Mouse (Mus musculus) thymus, postnatal 10 days (tissue): ENCODE results near the gene A4gnt.
A peak's percentile ranks its signal among the peaks of the same experiment; 100 is the strongest.
"Not testable (repeated sequence)": the region's sequence is repeated elsewhere in the genome, so short reads cannot be mapped to it uniquely, and the experiment has no call there.

Source experiments
- DNase-seq, 2 experiments: peaks; one replicate each; pipeline ENCODE4 v3.0.0; 2021; ENCODE audit warnings: low spot score in 2 of 2

The A4gnt gene

DNA sequence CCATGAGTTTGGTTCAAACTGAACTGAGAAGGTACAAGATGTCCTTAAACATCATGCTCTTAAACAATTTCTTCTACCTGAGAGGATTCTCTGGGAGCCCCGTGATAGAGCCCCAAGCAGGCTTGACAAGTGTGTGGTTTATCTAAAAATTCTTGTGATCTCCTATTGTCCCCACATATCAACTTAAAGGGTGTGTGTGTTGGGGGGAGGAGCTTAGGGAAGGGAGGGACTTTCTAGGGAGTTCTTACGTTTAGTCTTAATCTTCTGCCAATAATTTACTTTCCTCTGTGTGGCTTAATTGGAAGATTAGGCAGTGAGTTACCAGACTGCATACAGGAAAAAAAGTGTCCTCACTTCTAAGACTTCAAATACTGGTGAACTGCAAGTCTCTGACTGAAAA lies at the start of gene A4gnt:
A4gnt (plus strand) TSS at position 301 of the 400 bp plus-strand sequence.
- DNase-seq = no peak

DNA sequence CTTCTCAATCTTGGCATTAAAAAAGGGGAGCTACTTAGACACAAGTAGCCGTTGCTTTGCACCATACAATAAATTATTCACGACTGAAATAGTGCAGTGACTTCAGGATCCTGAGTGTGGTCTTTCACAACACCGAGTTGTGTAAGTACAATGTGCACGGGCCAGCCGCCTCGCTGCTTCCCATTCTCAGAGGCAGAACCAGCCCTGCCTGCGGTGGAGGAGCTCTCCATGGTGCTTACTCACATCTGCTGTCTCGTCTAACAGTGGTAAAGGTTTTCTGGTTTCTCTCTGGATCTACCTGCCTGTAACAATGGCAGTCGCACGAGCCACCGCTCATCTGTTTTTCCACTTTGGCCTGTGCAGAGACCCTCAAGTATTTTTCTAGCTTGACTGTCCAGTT lies 48.6 kb upstream of the A4gnt start:
- DNase-seq = peak; percentile 20 to 65

DNA sequence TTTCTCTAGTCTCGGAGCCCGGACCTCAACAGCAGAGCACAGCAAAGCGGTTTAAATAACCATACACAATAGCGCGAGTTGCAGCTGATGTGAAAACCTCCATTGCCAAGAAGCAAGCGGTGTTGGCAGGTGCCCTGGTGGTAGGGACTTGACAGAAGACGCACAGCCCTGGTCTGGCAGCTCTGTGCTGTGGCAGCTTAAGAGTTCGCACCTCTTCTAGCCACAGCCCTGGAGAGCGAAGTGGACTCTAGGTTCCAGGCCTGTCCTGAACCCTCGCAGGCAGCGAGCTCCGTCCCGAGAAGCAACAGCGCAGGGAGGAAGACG lies 44.3 kb upstream of the A4gnt start:
- no peak for DNase-seq

DNA sequence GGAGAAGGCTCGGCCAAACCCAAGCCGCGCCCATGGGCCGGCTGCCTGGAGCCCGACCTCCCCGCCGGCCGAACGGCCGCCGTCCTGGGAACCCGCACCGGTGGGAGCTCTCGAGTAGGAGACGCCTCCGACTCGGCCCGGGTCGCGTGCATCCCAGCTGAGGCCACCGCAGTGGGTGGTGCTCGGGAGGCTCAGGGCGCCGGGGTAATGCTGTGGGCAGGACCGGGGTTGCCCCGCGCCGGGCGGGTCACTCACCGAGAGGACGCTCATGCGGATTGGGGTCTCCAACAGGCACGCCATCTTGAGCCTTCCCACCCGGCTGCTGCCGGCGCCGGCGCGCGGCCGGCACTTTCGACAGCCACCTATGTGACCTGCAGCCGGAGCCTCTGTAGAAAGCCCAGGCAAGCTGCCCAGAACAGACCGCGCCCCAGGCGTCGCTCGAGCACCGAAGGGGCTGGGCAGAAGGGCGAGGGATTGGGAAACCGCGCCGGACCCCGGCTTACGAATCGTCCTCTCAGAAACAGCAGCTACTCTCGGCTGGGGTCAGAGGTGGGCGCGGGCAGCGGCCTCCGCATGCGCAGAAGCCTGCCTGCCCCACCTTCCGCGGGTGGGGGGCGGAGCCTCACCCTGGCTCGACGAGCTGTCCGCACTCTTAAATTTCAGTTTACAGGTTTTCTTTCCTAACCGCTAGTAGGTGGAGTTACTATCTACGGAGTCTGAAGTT lies 43.8 kb upstream of the A4gnt start, which contains the start of gene Armc8:
Armc8 (minus strand) TSS at position 553 of the 724 bp plus-strand sequence.
- DNase-seq = peak; percentile 88 to 91

DNA sequence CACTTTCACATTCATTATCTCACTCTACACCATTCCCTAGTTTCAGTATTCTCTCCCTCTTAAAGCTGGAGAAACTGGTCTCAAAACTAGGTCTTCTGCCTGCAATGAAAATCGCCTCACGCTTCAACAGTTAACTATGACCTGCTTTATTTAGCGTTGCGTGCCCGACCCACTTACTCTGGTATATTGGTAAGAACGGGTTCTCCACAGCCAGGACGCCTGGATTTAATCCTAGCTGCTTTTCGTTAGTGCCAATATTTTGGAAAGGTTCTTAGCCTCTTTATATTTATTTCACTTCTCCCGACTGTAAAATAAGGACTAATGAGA lies 43.3 kb upstream of the A4gnt start:
- no peak for DNase-seq

DNA sequence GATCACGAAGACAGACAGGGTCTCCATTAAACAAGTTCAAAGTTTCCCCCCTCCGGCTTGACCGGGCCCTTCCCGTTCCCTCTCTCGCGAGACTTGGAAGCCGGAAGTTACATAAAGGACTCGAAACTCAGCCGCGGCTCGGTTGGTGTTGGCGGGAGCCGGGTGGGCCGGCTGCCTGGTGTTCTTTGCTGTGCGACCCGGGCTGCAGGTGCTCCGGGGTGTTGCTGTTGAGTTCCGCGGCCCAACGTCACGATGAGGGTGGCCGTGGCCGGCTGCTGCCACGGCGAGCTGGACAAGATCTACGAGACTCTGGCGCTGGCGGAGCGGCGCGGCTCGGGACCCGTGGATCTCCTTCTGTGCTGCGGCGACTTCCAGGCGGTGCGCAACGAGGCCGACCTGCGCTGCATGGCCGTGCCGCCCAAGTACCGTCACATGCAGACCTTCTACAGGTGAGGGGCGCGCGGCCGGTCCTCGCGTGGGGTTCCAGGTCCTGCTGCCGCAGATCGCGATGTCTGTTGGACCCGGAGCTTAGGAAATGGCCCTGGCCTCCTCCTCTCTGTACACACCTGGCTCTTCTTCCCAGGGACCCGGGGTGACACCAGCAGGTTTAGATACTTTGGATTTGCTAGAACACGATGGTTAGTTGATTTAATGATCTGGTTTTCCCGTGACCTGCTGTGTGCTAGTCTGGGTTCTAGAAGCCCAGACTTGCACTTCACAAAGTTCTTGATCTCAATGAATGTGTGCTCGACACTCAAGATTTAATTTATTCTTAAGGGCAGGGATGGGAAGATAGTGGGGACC lies 36.4 kb upstream of the A4gnt start, which contains the start of gene Dbr1:
Dbr1 (plus strand) TSS at position 123 of the 804 bp plus-strand sequence.
- peak; percentile 87 to 93 for DNase-seq

DNA sequence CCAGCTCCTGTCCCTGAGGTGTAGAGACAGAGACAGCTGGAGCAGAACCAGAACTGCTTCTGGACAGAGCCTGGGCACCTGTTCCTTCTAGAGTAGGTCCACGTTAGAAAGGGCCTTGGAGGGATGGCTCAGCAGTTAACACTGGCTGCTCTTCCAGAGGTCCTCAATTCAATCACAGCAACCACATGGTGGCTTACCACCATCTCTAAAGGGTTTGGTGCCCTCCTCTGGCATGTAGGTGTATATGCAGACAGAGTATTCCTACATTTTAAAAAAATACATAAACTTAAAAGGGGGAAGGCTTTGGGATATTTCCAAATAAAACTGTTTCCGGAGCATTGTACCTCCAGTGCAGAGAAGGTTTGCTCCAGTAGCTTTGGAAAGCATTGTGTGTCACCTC lies 31.6 kb upstream of the A4gnt start:
- DNase-seq = peak in 1 of 2 experiments; percentile 37

DNA sequence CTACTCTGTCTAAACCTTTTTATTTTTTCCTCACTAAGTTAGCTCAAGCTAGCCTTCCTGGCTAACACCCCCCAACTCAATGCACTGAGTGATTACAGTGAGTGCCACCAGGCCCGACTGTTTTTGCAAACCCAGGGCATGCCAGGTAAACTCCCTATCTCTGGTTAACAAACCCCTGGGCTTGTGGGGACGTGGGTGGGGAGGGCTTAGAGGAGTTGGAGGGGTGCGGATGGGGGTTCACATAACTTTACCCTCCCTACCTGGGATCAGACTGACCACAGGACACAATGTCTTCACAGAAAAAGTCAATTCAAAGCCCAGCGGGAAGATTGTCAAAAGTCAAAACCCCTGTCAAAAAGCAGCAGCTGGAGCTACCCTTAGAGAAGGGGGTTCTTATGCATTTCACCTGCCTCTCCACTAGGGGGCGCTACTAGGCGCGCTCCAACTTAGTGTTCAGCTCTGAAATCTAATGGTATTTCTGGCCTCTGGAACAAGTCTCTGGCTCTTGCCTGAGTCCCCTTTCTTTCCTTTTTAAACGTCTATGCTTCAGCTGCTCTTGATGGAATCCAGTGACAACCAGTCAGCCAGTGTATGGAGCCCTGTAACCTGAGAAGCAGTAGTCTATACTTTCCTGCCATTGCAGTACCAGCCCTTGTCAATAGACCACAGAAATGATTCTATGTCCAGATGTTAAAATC lies 24.6 kb upstream of the A4gnt start:
- peak in 1 of 2 experiments; percentile 50 for DNase-seq

DNA sequence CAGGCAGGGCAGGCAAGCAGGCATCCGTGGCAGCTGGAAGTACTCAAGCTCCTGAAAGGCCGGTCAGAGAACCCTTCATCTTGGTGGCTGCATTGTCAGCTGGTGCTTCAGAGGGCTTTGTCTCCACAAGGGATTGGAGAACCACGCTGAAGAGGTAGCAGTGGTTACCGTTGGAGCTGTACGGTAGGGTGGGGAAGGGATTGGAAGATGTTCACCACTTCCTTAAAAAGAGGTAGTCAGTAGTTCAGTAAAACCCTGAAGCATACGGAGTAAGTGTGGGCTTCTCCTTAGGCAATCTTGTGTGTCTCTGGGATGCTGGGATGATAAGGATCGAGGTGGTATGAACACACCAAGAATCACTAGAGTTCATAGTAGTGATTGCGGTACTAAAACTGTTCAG lies 21.2 kb upstream of the A4gnt start:
- no peak for DNase-seq

DNA sequence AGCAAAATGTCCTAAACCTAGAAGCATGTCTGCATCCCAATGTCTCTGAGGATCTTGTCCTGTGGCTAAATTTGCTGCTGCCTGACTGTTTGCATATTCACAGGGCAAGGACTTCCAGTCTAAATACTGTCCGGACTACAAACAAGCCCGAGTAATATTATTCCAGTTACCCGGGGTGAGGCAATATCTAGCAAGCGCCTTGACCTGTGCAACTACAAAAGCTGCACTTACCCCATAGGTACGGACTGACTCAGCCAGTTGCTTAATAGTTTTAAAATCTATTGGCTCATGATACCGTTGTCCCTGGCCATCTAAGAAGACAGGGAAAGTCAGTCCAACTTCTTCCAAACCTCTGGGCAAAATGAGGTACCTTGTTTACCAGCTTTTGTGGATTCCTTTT lies 13.2 kb upstream of the A4gnt start:
- not testable (repeated sequence) for DNase-seq

DNA sequence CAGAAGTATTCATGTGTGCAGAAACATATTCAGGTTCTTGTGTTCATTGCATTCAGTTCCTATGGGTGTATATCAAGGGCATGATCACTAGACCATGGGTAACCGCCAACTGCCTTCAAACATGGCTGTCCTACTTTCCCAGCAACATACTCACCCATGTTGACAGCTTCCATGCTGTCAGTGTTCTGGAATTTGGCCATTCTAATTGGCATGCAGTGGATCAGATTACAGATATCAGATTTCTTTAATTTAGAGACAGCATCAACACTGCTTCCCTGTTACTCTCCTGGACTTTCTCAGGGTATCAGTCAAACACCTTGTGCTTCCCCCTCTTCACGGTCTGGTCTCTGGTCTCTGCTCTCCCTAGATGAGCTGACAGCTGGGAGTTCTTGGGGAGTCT lies 8.7 kb upstream of the A4gnt start:
- no peak for DNase-seq

DNA sequence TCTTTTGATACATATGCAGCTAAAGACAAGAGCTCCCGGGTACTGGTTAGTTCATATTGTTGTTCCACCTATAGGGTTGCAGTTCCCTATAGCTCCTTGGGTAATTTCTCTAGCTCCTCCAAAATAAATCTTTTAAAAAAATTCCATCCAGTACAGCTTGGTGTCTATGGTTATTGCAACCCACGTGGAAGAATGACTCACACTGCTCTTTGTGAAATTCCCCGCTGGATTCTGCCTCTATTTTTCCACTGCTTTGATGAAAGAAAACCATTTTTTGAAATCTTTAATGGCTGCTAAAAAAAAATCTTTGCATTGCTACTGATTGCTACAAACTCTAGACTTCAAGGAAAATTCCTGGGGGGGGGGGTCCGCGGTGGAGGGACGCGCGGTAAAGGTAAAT lies 7.4 kb downstream of the A4gnt start:
- no peak for DNase-seq

DNA sequence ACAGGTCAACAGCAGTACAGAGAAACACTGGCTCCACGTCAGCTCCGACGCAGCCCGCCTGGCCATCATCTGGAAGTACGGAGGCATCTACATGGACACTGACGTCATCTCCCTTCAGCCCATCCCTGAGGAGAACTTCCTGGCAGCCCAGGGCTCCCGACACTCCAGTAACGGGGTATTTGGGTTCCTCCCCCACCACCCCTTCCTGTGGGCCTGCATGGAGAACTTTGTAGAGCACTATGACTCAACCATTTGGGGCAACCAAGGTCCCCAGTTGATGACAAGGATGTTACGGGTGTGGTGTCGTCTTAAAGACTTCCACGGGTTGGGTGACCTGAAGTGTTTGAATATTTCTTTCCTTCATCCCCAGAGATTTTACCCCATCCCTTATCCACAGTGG lies 7.9 kb downstream of the A4gnt start:
- DNase-seq = no peak

DNA sequence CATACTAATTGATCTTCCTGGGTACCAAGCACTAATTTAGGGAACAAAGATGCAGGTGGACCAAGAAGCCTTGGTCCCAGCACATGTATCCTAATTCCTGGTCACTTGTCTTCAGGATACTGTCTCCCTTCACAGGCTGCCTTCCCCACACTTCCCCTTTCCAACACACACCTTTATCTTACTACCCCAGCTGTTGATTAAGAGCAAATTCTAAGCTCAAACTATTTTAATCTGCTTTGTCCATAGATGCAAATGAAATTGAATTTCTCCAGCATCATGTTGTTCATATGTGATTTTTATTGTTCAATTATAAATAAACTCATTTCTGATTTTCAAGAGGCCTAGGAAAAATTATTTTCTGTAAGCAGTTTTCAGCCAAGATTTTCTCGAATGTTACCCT lies 9.7 kb downstream of the A4gnt start:
- no peak for DNase-seq

DNA sequence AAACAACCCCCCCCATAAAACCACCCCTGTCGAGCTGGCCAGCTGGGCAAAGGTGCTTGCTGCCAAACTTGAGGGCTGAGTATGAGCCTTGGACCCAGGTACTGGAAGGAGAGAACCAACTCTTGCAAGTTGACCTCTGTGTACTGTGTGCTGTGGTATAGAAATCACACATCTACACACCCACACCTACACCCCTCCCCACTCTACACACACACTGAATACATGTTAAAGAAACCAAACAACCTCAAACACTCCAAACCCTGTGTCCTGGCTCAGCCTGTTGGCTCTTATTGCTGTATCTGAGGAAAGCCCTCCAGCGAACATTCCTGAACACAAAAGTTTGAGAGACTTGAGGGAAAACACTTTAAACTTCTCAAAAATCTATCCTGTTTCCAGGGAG lies 10.7 kb downstream of the A4gnt start:
- DNase-seq = no peak

DNA sequence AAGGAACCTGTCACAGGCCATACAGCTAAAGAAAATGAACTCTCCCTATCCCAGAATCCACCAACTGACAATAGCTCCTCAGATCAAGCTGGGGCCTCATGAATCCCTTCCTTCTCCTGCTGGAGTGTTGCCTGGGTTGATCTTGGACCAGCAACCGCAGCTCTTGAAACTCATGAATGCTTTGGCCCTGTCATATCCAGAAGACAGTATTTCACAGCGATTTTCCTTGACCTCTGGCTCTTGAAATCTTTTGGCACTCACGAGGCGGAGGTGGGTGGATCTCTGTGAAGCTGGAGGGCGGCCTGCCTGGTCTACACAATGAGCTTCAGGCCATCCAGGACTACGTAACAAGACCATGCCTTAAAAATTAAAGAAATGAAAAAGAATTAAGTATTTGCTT lies 11.8 kb downstream of the A4gnt start:
- DNase-seq = no peak

DNA sequence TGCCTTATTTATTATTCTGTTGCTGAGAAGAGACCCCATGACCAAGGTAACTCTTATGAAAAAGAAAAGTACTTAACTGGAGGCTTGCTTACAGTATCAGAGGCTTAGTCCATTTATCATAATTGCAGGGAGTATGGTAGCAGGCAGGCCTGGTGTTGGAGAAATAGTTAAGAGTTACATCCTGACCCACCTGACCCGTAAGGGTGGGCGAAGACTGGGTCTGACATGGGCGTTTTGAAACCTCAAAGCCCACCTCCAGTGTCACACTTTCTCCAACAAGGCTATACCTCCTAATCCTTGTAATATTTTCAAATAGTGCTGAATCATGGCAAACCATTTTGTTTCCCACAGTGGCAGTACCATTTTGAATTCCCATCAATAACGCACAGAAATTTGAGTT lies 16.3 kb downstream of the A4gnt start:
- no peak for DNase-seq

DNA sequence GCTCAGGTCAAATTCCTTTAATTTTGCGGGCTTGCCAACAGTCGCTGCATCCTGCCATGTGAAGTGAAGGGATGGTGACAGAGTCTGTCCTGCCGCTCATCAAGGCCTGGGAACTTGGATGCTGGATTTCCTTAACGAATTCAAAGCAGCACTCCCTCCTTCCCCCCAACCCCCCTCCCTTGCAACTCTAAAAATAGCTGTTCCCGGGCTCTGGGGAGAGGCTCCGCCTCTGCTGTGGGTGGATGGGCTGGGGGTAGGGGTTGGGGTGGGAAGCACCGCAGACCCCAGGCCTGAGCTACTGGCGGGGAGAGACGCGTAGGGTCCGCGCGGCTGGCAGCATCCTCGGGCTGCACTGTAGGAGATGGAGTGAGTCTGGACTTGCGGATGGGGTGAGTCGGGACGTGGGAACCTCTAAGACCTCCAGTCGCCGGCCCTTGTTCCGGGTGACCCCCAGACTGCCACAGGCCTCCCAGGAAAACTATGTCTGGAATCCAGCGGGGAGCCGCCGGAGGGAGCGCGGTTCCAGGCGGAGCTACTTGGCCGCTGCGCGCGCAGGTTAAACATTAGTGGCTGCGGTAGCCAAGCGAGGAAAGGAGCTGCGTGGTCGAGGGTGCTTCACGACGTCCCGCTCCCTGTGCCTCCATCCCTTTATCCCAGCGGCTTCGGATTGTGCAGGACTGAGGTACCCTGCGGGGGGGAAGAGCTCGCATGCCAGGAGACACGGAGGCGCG lies 17.1 kb downstream of the A4gnt start, which contains the start of gene Dzip1l:
Dzip1l (plus strand) TSS at position 216 of the 731 bp plus-strand sequence.
- no peak for DNase-seq

DNA sequence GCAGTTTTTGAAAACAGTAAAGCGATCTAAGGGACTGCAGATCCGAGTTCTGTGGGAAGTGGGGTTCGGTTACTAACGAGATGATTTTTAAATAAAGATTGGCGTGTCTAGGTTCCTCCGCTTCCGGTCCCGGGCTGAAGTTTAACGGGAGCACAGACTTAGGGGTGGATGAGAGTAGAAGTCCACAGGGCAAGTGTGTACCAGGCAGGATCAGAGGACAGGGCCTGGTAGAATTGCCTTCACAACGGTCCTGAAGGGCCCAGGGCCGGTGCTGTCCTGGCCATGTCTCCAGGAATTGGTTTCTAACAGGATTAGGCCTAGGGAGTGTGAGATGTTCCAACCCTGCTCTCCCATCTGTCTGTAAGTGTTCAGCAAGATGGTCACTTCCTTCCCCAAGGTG lies 17.8 kb downstream of the A4gnt start:
- no peak for DNase-seq

DNA sequence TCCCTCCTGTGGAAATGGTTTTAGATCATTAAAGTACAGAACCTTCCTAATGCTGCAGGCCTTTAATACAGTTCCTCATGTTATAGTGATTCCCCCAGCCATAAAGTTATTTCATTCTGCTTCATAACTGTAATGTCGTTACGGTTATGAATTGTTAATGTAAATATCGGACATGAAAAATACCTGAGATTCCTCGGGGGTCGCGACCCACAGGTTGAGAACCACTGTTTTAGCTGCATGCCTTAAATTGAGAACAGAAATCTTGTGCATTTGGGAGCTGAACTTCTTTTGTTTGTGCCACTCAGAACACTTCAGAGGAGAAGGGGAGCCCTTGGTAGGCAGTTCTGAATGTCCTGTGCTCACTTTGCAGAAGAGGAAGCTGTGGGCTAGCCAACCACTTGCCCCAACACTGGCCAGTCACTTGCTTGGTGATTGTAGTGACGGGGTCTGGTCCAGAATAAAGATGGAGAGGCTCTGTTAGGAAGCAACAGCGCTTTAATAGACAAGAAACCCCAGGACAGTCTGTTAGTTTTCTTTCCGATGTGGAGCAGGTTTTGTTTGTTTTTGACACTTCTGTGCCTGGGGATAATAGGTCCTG lies 18.3 kb downstream of the A4gnt start:
- DNase-seq = no peak

DNA sequence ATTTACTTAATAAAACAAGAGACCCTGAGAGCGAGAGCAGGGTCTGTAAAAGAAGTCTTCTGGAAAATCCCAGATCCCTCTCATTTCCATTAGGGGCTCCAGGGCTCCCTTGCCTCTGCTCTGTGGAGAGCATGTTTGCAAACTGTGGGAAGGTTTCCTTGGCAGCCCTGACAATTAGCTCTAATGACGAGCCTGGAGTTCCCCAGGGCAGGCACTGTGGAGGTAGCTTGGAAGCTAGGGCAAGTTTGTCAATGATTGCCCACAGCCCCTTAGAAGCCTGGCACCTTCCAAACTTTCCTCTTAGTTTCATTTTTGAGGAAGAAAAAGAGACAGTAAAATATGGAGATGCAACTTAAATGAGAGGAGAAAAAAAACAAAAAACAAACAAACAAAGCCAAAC lies 19.5 kb downstream of the A4gnt start:
- DNase-seq = no peak

DNA sequence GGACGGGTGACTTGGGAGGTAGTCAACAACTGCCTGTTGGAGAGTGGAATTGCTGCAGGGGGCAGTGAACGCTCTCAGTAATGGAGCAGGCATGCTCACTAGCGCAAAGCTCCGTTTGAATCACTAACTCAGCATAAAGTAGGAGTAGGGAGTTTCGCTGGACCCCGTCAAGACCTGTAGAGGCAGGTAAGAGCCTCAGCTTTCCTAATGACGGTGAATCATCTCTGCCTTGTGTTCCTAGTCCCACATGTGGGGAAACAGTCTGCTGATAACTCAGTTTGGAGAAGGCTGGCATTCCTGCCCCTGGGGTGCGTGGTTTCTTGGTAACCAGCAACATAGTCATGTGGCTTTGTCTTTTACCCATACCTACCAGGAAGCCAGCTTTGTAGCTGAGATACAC lies 20.0 kb downstream of the A4gnt start:
- no peak for DNase-seq
